Mouse (Mus musculus): ENCODE results near the gene Ehmt2. TPM values are rescaled to one million over a fixed set of nuclear protein-coding genes. Genes with fewer than 3 reads are reported as not detected.
A peak's percentile ranks its signal among the peaks of the same experiment; 100 is the strongest.
"Not testable (repeated sequence)": the region's sequence is repeated elsewhere in the genome, so short reads cannot be mapped to it uniquely, and the experiment has no call there.

Ehmt2 gene
- polyA plus RNA-seq, 1 experiment from 2014 or later, result 59.6 TPM

DNA sequence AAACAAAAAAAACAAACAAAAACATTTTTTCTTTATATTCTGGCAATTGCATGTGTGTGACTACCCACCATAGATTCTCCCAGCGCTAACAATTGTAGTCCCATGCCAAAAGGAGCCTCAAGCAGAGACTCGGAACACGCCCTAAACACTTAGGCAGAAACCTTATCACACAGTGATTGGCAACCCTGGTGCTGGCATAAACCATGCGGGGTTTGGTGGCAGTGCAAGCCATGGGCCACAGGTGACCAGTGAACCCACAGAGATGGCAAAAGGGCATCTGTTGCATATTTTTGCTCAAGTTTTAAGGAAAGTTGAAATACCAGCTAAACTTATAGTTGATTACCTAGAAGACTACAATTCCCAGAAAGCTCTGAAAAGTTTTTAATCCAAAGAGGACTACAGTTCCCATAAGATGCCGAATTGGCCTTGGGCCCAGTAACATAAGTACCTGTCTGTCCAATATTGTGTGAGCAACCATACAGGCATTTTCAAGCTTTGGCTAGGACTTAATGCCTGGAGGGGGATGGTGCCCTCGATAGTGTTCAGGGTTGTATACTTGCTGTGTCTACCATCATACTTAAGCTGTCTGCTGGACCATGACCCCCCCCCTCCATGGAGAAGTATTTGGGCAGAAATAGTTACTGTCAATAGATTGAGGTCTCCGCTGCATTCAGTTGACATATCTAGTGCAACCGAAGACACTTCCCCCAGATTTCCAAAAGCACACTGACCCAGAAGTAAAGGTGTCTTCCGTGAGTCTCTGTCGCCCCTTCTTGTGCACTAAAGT is 703 bp upstream of the Ehmt2 start:
- H3K4me3 ChIP-seq (ENCODE audit: inconsistent target), result peak overlapping the region; percentile 40
- H3K27ac ChIP-seq, result peak overlapping the region; percentile 77
- H3K79me2 ChIP-seq (ENCODE audit: inconsistent target), result peaks cover 35% of the 10 kb centered on the region
- peaks cover 6% of the 10 kb centered on the region for H3K36me3 ChIP-seq (ENCODE audit: inconsistent target)
- WGBS (ENCODE audit: missing documents), result 25% methylated on average over 8 of the region's 10 CpGs

DNA sequence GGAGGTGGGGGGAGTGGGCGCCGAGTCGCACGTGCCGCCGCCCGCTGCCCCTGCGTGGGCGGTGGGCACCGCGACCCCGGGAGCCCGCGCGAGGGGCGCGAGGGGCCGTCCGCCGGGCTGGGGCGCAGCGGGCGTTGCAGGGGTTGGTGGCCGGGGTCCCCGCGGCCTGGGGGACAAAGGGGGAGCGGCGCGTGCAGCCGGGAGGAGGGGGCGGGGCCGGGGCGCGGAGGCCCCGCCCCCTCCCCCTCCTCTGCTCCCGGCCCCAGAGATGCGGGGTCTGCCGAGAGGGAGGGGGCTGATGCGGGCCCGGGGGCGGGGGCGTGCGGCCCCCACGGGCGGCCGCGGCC is 410 bp downstream of the Ehmt2 start:
- H3K36me3 ChIP-seq (ENCODE audit: inconsistent target), result peaks cover 17% of the 10 kb centered on the region
- H3K4me3 ChIP-seq (ENCODE audit: inconsistent target), result no peak overlapping the region
- H3K27ac ChIP-seq, result no peak overlapping the region
- 1% methylated on average over 19 of the region's 47 CpGs for WGBS (ENCODE audit: missing documents)
- peaks cover 46% of the 10 kb centered on the region for H3K79me2 ChIP-seq (ENCODE audit: inconsistent target)

DNA sequence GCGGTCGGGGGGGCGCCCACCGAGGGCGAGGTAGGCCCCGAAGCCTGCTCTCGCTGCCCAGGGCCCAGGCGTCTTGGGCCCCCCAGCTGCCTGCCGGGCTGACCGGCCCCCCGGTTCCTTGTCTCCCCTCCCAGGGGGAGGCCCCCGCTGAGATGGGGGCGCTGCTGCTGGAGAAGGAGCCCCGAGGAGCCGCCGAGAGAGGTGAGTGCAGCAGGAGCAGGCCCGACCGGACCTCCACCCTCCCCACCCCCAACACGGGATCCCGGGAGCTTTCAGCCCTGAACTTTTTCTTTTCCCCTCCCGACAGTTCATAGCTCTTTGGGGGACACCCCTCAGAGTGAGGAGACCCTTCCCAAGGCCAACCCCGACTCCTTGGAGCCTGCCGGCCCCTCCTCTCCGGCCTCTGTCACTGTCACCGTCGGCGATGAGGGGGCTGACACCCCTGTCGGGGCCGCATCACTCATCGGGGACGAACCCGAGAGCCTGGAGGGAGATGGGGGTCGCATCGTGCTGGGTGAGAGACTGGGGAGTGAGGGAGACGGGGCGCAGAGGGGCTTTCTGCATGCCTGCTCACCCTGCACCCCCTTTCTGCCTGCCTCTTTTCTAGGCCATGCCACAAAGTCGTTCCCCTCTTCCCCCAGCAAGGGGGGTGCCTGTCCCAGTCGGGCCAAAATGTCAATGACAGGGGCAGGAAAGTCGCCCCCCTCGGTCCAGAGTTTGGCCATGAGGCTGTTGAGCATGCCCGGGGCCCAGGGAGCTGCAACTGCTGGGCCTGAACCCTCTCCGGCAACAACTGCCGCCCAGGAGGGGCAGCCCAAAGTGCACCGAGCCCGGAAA is 1.0 kb downstream of the Ehmt2 start:
- under 1% methylated on average over 45 of the region's 45 CpGs for WGBS (ENCODE audit: missing documents)
- H3K36me3 ChIP-seq (ENCODE audit: inconsistent target), result peaks cover 23% of the 10 kb centered on the region
- H3K79me2 ChIP-seq (ENCODE audit: inconsistent target), result peaks cover 46% of the 10 kb centered on the region
- peak overlapping the region; percentile 88 for H3K27ac ChIP-seq
- H3K4me3 ChIP-seq (ENCODE audit: inconsistent target), result peak overlapping the region; percentile 84

DNA sequence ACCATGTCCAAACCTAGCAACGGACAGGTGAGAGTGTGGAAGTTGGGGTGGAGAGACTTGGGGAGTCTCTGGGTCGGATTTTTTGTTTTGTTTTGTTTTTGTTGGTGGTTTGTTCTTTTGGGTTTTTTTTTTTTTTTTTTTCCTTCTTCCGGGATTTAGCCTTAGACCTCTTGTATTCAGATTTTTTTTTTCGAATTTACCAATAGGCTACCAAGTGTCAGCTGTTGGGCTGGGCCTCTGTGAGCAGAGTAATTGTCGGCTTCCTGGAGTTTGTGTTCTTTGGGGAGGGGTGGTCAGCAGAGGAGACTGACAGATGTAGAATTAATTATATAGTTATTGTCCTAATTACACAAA is 1.6 kb downstream of the Ehmt2 start:
- Histone ChIP-seq H3K4me3 (ENCODE audit: inconsistent target) (peak overlapping the region; percentile 84), H3K27ac (peak overlapping the region; percentile 88), H3K36me3 (ENCODE audit: inconsistent target) (peaks cover 29% of the 10 kb centered on the region), H3K79me2 (ENCODE audit: inconsistent target) (peaks cover 46% of the 10 kb centered on the region)
- 0% methylated on average over 2 of the region's 5 CpGs for WGBS (ENCODE audit: missing documents)

- Histone ChIP-seq H3K79me2 (ENCODE audit: inconsistent target) (peaks cover 46% of the 10 kb centered on the region), H3K27ac (0 out of 2 replicates have a peak overlapping the region, but pooled peaks have one; percentile 3), H3K36me3 (ENCODE audit: inconsistent target) (peaks cover 39% of the 10 kb centered on the region)
- not testable (repeated sequence) for H3K4me3 ChIP-seq (ENCODE audit: inconsistent target)
These were observed 2.6 kb downstream of the Ehmt2 start for GRCm38 (mm10) chr17:34900826-34901225.

DNA sequence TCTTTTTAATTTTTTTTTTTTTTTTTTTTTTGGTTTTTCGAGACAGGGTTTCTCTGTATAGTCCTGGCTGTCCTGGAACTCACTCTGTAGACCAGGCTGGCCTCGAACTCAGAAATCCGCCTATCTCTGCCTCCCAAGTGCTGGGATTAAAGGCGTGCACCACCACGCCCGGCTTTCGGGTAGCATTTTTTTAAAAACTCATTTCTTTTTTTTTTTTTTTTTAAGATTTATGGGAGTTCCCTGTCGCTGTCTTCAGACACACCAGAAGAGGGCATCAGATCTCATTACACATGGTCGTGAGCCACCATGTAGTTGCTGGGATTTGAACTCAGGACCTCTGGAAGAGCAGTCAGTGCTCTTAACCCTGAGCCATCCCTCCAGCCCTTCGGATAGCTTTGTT is 3.7 kb downstream of the Ehmt2 start:
- Histone ChIP-seq H3K79me2 (ENCODE audit: inconsistent target) (peaks cover 46% of the 10 kb centered on the region), H3K36me3 (ENCODE audit: inconsistent target) (peaks cover 47% of the 10 kb centered on the region)
- not testable (repeated sequence) for H3K27ac ChIP-seq; H3K4me3 ChIP-seq (ENCODE audit: inconsistent target)
- WGBS (ENCODE audit: missing documents), result 88% methylated on average over 3 of the region's 10 CpGs

DNA sequence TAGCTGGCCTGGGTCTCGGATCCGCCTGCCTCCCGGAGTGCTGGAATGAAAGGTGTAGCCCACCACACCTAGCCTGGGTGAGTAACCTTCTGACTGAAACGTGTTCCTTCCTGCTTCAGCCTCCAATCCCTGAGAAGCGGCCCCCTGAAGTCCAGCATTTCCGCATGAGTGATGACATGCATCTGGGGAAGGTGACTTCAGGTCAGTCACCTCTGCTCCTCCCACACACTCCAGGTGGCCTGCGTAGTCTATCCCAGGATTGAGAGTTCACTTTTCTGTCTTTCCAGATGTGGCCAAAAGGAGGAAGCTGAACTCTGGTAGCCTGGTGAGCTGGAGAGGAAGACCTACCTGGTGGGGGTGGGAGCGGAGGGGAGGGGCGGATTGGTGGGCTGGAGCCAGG is 4.6 kb downstream of the Ehmt2 start:
- peaks cover 46% of the 10 kb centered on the region for H3K79me2 ChIP-seq (ENCODE audit: inconsistent target)
- no peak overlapping the region for H3K27ac ChIP-seq
- no peak overlapping the region for H3K4me3 ChIP-seq (ENCODE audit: inconsistent target)
- peaks cover 57% of the 10 kb centered on the region for H3K36me3 ChIP-seq (ENCODE audit: inconsistent target)
- WGBS (ENCODE audit: missing documents), result 94% methylated on average over 9 of the region's 9 CpGs

- H3K27ac ChIP-seq, result no peak overlapping the region
- peaks cover 68% of the 10 kb centered on the region for H3K36me3 ChIP-seq (ENCODE audit: inconsistent target)
- no peak overlapping the region for H3K4me3 ChIP-seq (ENCODE audit: inconsistent target)
- WGBS (ENCODE audit: missing documents), result 92% methylated on average over 10 of the region's 10 CpGs
- no peaks in the 10 kb centered on the region for H3K79me2 ChIP-seq (ENCODE audit: inconsistent target)
These were observed 12.7 kb downstream of the Ehmt2 start for GRCm38 (mm10) chr17:34910982-34911381.

DNA sequence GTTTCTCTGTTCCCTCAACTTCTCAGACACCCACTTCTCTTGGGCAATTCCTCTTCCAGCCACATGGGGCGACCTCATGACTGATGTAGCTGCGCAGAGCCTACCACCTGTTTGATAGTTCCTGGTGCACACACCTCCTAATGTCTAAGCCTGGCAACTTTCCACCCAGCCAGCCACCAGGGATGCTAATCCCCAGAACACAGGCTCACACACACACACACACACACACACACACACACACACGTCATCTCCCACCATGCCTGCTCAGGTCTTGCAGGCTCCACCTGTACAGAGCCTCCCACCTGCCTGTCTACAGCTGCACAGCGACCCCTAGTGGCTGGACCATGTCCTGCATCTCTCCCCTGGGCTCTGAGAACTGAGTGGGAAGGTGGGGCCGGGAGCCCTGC is 13.7 kb downstream of the Ehmt2 start:
- H3K36me3 ChIP-seq (ENCODE audit: inconsistent target), result peaks cover 61% of the 10 kb centered on the region
- H3K79me2 ChIP-seq (ENCODE audit: inconsistent target), result no peaks in the 10 kb centered on the region
- H3K27ac ChIP-seq, result no peak overlapping the region
- 55% methylated on average over 5 of the region's 5 CpGs for WGBS (ENCODE audit: missing documents)
- no peak overlapping the region for H3K4me3 ChIP-seq (ENCODE audit: inconsistent target)

- Histone ChIP-seq H3K27ac (no peak within 1 kb of the TSS), H3K79me2 (ENCODE audit: inconsistent target) (no peaks in the 10 kb centered on the region), H3K36me3 (ENCODE audit: inconsistent target) (peaks cover 39% of the 10 kb centered on the region), H3K4me3 (ENCODE audit: inconsistent target) (no peak within 1 kb of the TSS)
- 71% methylated on average over 18 of the region's 18 CpGs for WGBS (ENCODE audit: missing documents)
These were observed 15.8 kb downstream of the Ehmt2 start, which contains the start of gene Slc44a4 for GRCm38 (mm10) chr17:34913930-34914665. Gene Slc44a4, plus strand, starts transcription at chr17:34914466.

GRCm38 (mm10) chr17:34915410-34915831 is 17.2 kb downstream of the Ehmt2 start:
- H3K36me3 ChIP-seq (ENCODE audit: inconsistent target), result peaks cover 28% of the 10 kb centered on the region
- H3K4me3 ChIP-seq (ENCODE audit: inconsistent target), result no peak overlapping the region

GRCm38 (mm10) chr17:34916316-34916715 is 18.0 kb downstream of the Ehmt2 start:
- no peak overlapping the region for H3K27ac ChIP-seq
- no peak overlapping the region for H3K4me3 ChIP-seq (ENCODE audit: inconsistent target)
- H3K36me3 ChIP-seq (ENCODE audit: inconsistent target), result peaks cover 21% of the 10 kb centered on the region; the same call in 1 of the 2 replicates
- 98% methylated on average over 5 of the region's 5 CpGs for WGBS (ENCODE audit: missing documents)
- no peaks in the 10 kb centered on the region for H3K79me2 ChIP-seq (ENCODE audit: inconsistent target)

More at GRCm38 (mm10) chr17:34915410-34915831, 17.2 kb downstream of the Ehmt2 start:
- no peak overlapping the region for H3K27ac ChIP-seq
- no peaks in the 10 kb centered on the region for H3K79me2 ChIP-seq (ENCODE audit: inconsistent target)
- WGBS (ENCODE audit: missing documents), result 27% methylated on average over 11 of the region's 11 CpGs

DNA sequence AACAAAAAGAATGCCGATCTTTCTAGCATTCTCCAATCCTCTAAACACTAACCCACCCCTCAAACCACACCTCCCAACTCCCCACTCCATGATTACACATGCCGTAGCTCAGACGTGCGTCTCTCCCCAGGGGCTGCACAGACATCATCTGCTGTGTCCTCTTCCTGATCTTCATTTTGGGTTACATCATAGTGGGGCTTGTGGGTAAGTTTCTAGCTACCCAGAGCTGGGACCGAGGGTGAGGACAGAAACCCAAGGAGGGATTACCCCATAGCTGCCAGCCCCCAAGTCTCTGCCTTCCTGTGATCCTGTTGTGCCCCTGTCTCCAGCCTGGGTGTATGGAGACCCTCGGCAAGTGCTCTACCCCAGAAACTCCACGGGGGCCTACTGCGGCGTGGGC is 18.9 kb downstream of the Ehmt2 start:
- Histone ChIP-seq H3K27ac (no peak overlapping the region), H3K36me3 (ENCODE audit: inconsistent target) (peaks cover 13% of the 10 kb centered on the region; the same call in 1 of the 2 replicates), H3K79me2 (ENCODE audit: inconsistent target) (no peaks in the 10 kb centered on the region), H3K4me3 (ENCODE audit: inconsistent target) (no peak overlapping the region)
- 68% methylated on average over 9 of the region's 9 CpGs for WGBS (ENCODE audit: missing documents)

DNA sequence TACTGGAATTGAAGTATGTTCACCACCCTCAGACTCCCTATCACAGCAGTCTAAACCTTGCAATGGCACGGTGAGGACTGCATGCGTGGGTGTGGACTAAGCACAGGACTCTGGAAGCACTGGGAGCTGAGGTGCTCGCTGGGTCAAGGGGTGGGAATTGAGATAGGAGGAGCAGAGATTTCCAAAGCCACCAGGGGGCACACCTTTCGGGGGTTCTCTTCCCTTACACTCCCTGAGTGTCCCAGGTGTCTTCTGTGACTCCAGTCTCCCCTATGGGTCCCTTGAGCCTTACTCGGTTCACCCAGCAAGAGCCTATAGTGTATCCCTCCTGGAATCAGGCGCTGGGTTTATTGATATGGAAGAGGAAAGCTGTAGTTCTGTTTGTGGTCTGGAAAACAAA is 24.7 kb downstream of the Ehmt2 start:
- Histone ChIP-seq H3K4me3 (ENCODE audit: inconsistent target) (no peak overlapping the region), H3K36me3 (ENCODE audit: inconsistent target) (no peaks in the 10 kb centered on the region)
- WGBS (ENCODE audit: missing documents), result 80% methylated on average over 6 of the region's 6 CpGs

More for the DNA sequence above, 24.7 kb downstream of the Ehmt2 start:
- Histone ChIP-seq H3K27ac (no peak overlapping the region), H3K79me2 (ENCODE audit: inconsistent target) (no peaks in the 10 kb centered on the region)
